Mouse (Mus musculus) urinary bladder, adult 2 months (tissue): ENCODE measurements around the gene Enah. TPM values are rescaled to one million over a fixed set of nuclear protein-coding genes. Genes with fewer than 3 reads are reported as not detected.

Source experiments
- DNase-seq: peaks from one replicate; pipeline ENCODE4 v3.0.0; 2022; ENCODE audit warnings: low spot score
- polyA plus RNA-seq: library from polyadenylated mRNA; depleted of rRNA; stranded (reverse); fragments of >200 nt; gene quantifications from 2 replicates; pipeline ENCODE4 v1.2.3, GENCODE M21; 2012

The Enah gene
- polyA plus RNA-seq, 1 experiment = 69.5 TPM

DNA sequence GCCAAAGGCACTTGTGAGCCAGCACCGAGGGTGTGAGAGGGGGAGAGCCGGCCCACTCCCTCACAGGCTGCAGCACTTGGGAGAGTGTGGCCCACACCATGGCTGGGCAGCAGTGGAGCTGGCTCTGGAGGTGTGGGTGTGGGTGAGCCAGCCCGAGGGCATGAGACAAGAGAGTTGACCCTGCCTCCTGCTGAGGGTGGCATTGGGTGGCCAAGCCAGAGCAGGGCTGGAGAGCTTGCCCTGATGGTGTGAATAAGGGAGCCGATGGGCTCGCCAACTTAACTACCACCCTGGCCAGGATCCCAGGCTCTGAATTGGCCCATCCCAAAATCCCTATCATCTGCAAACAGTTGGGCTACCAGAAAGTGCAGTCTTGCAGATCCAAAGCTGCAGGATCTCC lies 141.4 kb downstream of the Enah start:
- no peak for DNase-seq

DNA sequence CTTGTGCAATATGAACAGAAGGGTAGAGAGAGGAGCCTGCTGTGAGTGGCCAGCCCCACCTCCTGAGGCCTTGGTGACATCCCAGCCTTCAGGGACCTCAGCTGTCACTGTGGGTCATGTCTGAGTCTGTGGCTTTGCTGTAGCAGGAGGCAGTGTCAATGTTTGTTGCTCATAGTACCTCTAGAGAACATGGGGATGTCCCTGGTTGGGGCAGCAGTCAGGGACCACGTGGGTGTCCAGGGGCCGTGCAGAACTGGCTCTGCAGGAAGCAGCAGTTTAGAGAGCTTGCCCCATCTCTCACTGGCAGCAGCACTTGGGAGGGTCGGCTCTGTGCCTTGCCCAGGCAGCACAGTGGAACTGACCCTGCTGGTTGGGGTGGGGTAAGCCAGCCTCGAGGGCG lies 142.7 kb downstream of the Enah start:
- DNase-seq = no peak

DNA sequence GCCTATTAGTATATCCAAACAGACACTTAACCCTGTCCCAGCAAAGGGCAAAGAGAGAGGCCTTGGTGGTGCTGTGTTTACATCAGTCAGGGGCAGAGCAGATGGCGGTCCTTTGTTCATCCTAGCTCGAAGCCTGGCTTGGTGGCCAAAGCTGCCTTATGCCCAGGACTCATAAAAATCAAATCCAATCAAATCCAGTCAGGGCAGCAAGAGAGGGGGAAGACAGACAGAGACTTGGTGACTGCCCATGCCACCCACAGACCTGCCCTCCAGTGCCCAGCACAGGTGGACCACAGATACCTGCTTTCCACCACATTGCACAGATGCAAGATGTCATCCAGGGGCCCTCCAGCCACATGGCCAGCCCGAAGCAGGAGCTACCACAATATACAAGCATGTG lies 143.1 kb downstream of the Enah start:
- DNase-seq = no peak

DNA sequence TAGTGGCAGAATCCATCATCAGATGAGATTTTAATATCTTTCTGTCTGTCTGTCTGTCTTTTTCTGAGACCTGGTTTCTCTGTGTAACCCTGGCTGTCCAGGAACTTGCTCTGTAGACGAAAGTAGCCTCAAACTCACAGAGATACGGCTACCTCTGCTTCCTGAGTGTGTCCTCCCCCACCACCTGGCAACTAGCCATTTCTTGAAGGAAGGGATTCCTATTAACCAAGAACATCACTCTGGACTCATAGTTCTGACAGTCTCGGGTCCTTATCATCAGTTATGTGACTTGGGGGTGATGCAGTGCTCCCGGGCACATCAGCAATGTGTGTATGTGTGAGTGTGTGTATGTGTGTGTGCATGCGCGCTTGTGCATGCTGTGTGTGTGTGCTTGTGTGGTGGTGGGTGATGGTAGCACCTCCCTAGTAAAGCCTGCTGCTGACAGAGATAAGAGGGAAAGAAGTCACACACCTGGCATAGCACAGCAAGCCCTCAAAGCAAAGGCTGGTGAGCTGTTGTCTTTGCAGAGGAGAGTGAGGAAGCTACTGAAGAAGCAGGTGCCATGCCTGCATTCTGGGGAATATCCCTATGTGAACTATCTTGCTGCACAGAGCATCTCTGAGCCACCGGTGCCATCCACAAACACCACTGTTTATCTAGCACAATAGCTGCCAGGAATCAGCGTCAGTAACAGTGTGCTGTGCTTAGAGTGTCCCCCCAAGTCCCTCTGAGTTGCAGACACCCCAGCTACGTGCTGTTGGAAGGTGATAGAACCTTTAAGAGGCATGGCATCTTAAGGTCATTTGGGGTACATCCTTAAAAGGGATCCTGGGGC lies 146.5 kb downstream of the Enah start:
- DNase-seq = no peak

DNA sequence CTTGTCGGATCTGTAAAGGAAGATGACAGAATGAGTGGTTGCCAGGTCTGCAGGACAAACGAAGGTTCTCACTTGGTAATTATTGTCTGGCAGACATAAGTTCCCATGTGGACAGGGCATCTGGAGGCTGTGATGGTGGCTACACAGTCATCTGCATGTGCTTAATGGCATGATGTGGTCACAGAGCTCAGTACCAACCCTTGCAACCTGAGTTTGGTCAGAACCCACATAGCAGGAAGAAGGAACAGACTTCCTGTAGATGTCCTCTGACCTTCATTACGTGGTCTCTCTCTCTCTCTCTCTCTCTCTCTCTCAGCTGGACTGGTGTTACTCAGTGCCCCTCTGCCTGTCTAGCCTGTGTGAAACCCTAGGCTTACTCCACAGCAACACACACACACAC lies 147.2 kb downstream of the Enah start:
- no peak for DNase-seq

DNA sequence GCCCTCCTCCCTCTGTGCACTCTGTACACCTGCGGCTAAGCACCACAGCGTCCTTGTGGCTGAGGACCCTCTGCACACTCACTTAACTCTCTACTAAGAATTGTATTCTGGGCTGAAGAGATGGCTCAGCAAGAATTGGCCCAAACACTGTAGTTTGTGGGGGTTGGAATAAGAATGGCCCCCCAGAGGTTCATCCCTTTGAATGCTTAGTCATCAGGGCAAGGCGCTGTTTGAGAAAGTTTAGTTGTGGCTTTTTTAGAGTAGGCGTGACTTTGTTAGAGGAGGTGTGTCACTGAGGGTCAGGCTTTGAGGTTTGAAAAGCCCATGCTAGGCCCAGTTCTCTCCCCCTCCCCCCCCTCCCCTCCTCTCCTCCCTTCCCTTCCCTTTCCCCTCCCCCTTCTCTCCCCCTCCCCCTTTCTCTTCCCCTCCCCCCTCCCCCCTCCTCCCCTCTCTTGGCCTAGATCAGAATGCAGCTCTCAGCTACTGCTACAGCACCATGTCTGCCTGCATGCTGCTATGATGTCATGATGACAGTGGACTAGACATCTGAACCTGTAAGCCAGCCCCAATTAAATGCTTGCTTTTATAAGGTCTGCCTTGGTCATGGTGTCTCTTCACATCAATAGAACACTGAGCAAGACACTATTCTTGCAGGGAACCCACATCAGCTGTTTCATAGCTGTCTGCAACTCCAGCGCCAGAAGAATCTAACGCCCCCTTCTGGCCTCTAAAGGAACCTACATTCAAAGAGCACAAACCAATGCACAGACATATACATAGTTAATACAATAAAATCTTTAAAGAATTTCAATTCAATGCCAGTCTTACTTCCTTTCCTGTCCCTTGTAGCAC lies 153.1 kb downstream of the Enah start:
- DNase-seq = no peak

DNA sequence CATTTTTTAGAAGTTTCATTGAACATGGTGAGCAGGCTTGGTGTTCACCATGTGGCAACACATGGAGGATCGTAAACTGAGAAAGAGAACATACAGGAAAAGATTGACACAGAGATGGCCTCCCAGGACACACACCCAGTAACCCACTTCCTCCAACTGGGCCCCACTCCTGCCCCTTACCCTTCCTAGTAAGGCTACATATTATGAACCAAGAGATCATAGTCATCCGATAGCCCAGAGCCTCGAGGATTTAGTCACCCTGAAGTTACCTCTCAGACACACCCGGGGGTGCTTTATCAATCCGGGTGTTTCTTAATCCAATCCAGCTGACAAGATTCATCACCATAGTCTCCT lies 153.9 kb downstream of the Enah start:
- DNase-seq = no peak

DNA sequence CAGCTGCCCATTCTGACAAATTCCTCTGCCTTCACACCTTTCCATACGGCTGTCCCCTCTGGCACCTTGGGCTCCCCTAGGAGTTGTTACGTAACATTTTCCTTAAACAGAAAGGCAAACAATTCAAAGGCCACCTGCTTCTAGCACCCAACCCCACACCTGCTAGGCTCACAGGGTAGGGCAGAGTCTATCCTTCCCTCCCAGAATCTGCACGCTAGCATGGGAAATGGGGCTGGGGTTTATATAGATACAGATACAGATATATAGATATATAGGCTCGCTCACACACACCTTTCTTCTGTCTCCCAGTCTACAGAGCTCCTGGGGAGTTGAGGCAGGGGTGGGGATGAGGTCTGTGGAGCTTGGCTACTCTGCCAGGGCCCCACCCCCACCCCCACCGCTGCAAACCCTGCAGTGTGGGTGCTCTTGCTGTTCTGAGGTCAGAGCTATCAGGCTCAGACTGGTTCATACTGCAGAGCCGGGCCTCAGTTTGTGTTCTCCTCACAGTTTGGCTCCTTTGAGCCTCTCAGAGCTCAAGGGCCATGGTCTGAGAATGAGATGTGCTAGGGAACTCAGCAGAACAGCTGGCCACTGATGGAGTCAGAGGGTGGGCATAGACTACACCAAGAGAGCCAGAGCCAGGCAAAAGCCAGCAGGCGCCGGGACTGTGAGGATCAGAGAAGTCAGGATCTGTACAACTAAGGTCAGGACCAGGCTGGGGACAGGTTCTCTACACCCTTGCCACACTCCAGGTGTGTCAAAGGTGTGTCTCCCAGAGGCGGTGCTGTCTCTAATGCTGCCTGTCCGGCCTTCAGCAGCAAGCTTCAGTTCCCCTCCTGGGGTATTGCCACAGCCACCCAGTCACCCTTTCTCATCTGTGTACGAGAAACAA lies 154.6 kb downstream of the Enah start:
- no peak for DNase-seq

DNA sequence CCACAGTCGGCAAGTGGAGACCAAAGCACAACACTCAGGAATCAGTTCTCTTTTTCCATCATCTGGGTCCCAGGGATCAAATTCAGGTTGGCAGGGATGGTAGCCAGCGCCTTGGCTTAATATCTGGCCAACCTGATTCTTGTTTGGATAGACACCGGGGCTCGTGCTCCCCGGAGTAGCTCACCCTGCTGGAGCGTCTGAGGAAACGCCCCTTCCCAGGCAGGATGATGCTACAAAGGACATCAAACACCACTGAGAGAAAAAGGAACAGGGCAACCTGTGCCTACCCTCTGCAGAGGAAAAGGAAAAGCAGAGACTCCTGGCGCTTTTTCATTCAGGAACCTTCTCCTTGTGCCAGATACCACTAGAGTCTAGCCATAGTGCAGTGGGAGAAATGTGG lies 156.4 kb downstream of the Enah start:
- no peak for DNase-seq

DNA sequence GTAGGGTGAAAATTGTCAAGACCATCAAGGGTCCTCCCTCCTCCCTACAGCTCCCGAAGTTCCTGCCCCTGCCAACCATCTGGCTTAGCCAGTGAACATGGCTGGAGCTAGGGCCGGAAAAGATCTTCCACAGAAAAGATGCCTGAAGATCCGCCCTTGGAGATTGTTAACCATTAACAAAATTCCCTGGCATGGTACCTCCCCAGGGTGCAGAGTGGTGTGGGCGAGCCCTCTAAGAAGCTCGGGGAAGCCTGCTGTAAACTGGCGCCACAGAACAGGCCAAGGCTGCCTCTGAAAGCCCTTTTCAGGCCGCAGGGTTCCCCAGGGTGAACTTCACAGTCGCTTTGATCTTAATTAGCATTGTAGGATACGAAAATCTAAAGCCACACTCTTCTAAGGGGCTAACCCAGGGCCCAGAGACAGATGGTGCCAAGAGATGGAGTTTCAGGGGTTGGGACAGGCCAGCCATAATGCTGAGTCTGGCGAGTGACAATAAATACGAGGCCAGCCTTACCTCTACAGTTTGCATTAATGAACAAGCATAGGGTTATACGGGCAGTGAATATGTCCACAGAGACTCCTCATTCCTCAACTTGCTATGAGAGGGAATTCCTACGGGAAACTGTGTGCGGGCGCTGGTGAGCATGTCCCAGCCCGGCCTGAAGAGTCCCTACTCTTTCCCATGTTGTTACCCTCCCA lies 157.0 kb downstream of the Enah start:
- DNase-seq = no peak

DNA sequence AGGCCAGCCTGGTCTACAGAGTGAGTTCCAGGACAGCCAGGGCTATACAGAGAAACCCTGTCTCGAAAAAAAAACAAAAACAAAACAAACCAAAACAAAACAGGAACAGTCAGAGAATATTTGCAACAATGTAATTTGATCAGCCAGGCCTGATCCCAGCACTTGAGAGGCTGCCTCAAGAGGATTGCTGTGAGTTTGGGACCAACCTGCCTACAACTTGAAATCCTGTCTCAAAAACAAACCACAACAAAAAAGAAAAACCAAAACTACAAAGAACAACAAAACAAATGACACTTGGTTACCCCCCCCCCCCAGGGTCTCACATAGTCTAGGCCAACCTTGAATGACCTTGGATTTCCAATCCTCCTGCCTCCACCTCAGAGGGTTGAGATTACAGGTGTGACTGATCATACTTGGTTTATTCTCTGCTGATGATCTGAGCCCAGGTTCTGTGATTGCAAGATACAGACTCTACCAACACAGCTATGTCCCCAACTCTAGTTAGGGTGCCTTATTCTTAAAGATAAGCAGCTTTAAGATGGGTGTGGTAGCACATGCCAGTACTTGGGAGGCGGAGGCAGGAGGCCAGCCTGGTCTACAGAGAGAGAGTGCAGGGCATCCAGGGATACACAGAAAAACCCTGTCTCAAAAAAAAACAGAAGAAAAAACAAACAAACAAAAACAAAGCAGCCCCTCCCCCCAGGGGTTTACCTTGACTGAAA lies 158.4 kb downstream of the Enah start:
- no peak for DNase-seq

DNA sequence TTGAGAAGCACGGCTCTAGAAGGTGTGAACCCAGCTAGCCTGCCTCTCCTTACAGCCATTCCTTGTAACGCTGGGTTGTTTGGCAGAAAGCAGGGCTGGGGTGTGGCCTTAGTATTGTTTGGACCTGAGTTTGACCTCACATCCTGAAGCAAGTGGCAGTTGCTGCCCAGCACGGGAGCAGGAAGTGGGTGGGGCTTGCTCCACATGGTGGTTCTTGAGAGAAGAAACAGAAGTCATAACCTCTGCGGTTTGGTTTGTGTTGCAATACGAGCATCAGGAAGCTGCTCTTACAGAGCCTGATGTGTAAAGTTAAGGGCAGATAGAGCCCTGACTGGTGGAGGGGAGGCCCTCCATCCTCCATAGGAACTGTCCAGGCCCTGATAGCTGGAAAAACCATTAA lies 159.1 kb downstream of the Enah start:
- DNase-seq = no peak

DNA sequence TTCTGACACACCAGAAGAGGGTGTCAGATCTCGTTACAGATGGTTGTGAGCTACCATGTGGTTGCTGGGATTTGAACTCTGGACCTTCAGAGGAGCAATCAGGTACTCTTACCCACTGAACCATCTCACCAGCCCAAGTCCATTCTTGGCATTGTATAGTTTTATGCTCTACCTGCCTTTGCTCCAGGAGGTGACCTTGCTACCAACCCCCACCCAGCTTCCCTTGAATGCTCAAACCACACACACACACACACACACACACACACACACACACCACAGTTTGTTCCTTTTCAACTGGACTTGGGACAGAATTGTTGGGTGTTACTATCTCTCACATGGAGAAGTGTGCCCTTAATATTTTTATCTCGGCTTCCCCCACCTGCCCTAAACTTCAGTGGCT lies 163.5 kb downstream of the Enah start:
- DNase-seq = no peak

DNA sequence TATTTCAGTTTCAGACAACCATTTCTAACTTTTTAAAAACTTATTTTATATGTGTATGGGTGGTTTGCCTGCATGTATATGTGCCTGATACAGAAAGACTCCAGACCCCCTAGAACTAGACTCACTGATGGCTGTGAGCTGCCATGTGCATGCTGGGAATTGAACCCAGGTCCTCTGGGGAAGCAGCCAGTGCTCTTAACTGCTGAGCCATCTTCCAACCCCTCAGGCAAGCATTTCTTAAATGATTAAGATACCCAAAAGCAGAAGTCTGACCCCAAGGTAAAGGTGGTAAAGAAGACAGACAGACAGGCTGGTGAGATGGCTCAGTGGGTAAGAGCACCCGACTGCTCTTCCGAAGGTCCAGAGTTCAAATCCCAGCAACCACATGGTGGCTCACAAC lies 165.0 kb downstream of the Enah start:
- no peak for DNase-seq

DNA sequence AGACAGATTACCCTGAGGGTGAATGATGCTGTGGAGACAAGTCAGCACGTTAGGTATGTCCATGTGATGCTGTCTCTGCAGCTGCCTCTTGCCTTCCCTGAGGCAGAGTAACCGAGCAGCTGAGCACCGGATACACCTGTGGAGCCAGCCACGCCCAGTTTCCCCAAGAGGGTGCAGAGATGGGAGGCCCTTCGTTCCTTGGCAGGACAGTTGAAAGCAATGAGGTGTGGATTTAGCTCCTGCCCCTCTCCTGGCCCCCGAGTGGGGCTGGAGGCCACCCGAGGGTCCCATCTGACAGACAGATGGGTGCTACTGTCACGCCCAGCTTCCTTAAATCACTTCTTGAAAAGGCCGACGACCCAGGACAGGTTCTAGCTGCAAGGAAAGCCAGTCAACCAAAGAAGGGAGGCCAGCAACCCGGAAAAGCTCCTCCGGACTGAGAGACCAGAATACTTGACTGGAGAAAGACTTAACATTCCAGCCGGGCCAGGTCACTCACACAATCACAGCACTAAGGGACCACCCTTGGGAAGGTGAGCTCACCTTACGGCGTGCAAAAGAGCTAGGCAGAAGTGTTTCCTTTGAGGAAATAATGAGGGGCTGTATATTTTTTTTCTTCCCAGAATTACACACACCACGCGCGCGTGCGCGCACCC lies 166.6 kb downstream of the Enah start:
- DNase-seq = no peak

DNA sequence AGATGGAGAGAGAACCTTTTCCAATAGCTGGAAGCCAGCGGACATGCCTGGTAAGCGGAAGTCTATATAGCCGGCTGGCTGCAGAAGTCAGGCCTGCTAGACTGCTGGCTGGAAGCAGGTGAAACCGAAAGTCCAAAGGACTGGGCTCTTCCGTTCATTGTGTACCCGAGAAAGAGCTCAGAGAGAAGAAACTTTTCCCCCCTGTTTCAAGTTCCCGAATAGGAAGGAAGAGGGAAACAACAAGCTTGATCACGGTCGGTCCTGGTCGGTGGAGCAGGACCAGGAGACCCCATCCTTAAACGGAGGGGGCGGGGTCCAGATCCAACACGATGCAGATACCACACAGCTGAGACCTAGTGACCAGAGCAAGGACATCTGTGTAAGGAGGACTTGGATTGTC lies 167.3 kb downstream of the Enah start:
- no peak for DNase-seq

DNA sequence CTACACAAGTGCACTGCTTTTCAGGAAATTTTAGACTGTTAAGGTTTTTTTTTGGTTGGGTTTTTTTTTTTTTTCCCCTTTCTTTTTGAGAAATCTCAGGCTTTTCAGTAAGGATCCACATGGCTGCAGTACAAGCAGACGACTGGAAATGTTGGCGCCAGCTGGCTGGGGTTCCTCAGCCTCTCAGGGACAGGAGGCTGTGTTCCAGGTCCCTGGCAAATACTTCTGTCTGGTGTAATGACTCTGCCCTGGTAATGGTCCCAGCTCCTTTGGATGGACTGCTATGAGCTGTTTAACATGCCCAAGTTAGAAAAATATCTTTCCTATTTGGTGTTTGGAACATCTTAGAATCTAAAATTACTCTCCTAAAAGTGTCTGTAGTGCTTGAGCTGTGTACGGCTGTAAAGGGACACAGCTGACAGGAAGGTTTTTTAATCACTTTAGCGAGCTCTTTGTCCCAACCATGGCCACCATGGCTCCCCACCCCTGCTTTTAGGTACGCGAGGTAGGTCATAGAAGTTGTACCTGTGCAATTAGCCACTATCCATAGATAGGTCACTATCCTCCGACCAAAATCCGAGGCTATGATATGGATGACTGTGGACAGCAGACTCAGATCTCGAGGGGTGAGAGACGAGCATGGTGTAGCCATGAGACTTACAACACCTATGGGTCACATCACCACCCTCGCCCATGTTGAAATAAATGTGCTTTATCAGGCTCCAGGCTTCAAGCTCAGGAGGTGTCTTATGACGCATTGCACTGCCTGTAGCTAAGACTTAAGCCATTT lies 168.1 kb downstream of the Enah start:
- no peak for DNase-seq

DNA sequence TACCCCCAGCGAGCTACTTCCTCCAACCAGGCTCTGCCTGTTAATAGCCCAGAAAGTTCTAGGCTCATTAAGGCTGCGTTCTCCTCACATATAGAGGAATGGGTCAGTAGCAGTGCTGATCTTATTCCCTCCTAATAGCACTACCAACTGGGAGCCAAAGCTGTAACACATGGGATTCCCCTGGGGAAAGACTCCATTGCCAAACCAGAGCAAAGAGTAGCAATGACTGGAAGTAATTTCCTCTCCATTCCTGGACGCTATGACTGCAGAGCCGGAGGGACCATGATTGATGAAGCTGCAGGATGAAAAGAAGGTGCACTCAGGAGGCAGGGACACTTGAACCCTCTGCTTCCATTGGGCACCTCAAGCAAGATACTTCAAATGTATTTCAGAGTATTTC lies 169.3 kb downstream of the Enah start:
- no peak for DNase-seq

DNA sequence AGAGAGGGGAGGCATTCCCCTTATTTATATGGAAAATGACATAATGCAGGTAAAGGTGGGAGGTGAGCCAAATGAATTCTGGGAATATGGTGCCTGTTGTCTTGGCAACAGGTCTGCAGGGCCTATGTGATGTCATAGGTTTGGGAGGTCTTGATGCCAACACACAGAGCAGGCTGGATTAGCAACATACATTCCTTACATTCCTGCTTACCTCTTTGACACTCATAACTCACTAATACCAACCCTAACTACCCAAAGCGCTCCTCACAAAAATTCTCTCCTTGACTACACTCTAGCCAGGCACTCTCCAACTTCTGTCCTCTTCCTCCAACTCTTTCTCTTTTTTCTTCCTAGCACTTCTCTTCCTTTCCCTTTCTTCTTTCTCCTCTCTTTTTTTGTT lies 171.6 kb downstream of the Enah start:
- DNase-seq = no peak

DNA sequence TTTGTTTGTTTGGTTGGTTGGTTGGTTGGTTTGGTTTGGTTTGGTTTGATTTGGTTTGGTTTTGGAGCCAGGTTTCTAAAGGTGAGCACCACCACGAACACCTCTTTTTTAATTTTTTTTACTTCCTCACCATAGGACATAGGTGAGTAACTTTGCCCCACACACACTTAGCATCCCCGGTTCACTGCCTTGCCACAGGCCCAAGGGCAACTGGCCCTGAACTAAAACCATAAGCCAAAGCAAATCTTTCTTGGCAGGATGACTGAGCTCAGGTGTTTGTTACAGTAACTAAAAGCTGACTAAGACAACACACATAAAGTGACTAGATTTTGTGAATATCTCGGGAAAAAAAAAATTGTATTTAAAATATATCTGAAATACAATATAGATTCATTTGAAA lies 172.4 kb downstream of the Enah start:
- DNase-seq = no peak
